Mouse (Mus musculus) left cerebral cortex, postnatal 14 days (tissue): ENCODE data around the gene Fbxl15. TPM values are rescaled to one million over a fixed set of nuclear protein-coding genes. Genes with fewer than 3 reads are reported as not detected.

Experiments
- DNase-seq, 2 experiments: peaks; one replicate each; pipeline ENCODE4 v3.0.0; 2021 to 2022; ENCODE audit warnings: low spot score in 2 of 2, mixed read lengths in 1 of 2
- intact Hi-C: fragments of 180-260 bp; cut with DNase I; formaldehyde crosslinking; loops from one replicate; pipeline ENCODE4 v1.15.1; 2025
- total RNA-seq, 2 experiments: library from RNA; stranded (reverse); gene quantifications; 2 replicates each; pipeline ENCODE4 v1.2.3; 2021

Fbxl15 gene
- total RNA-seq, 2 experiments from 2014 or later = 26.4 to 50.4 TPM

DNA sequence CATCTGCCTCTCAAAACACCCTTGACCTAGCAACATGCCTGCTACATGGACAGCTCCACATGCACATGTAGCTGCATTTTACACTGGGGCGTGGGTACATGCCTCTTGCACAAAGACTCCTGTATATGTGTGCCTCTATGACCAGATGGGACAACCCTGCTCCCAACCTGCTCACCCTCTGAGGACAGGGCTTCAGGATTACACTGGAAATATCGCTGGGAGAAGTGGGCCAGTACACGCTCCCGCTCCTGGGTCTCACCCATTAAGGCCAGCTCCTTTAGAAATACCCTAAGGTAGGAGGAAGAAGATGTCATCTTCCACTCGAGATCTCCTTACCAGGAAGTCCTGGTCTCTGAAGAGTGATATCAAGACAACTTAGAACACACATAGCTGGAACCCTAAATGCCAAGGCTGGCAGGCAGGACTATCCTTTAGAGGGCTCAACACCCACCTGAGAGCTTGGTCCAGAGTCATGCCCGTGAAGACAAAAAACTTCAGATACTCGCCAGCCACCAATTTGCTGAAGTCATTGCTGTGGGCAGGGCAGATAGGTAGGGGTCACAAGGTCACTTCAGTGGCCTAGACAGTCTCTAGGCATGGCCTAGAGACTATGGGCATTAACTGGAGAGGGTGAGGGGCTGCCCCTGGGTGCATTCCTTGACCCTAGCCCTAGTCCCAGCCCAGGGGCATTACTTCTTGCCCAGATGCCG is 7.8 kb upstream of the Fbxl15 start:
- DNase-seq = no peak
- intact Hi-C loops = no loop called here

DNA sequence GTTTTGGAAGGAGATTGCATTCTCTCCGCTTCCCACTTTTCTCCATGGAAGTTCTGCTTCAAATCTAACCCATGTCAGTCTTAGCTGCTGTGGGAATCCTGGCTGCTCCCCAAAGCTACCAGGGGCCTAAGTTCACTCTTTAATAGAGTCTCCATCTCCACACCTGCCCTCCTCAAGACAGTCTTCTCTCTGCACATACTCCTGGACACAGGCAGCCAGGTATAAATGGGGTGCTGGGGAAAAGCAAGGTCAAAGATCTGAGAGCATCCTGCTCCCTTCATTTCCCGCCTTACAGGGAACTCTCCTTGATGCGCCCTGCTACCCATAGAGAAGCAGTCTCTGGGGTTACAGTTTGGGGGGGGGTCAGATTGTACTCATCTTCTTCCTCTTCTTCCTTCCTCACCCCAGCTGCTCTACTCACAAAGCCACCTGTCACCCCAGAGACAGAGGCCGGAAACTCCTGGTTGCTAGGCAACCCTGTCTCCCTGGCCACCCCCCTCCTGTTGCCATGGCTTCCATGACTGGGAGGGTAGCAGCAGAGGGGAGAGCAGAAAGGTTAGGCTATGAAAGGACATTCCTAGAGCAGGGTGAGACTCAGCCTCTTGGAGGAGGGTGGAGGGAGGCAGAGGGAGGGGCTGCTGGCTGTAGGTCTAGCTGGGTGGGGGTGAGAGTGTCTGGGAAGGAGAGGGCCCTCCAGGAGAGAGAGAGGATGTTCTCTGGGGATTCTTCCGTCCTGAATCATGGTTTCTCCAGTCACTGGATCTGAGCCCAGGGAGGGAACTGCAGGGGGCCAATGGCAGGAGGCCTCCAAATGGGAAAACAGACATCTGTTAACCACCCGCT is 6.7 kb upstream of the Fbxl15 start:
- peak in 1 of 2 experiments; percentile 71 for DNase-seq
- intact Hi-C loops = no loop called here

DNA sequence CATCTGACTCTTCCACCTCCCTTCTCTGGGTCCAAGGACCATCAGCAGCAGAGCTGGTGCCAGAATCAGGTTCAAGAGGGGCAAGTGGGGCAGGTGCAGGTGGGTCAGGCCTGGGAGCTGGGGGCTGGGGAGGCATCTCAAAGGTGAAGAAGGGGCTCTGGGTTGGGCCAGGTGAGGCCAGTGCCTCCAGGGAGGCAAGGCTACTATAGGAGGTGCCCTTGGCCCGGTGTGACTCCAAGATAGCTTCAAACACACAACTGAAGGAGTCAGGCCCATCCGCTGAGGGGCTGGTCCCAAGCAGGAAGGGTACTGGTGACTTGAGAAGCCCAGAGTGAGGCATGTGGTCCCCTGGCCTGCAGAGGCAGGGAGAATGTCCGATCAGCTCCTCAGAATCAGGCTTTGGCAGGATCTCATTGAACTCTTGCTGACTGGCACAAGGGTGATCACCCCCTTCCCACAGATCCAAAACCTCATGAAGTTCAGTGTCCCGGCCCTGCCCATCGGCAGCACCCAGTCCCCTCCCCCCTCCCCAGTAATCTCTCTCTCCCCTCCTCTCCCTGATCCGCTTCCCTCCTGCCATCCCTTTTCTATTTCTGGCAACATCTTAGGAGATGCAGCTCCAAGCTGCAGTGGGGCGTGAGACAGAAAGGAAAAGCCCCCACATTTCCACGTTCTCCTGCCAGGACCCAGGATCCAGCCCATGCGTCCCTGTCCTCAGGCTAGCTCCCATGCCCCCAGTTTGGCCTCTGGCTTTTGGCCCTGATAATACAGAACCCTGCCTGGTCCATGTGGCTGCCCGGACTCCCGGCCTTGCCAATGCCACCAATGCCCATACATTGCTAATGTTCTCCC is 5.6 kb upstream of the Fbxl15 start:
- DNase-seq = no peak
- intact Hi-C loops = no loop called here

DNA sequence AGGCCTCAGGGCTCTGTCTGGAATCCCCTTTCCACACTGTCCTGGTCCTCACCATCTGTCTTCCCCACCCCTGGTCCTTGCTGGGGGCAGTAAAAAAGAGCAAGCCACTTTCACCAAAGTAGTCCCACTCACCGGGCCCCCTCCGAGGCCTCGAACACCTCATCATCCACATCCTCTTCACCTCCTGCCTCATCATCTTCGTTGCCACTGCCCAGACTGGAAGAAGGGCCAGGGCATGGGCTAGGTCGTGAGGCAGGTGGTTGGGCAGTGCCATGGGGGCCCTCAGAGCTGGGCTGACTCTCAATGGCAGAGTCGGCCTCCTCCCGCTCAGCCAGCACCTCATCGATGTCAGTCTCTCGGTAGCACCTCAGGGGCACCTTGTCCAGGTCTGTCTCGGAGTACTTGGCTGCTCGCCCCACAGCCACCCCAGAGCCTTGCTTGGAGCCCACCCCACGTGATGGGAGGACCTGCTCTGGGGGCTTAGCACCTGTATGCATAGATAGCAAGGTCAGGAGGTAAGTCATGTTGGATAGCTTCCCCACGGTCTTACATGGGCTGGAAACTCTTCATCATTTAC is 4.9 kb upstream of the Fbxl15 start:
- no peak for DNase-seq
- intact Hi-C loops = no loop called here

DNA sequence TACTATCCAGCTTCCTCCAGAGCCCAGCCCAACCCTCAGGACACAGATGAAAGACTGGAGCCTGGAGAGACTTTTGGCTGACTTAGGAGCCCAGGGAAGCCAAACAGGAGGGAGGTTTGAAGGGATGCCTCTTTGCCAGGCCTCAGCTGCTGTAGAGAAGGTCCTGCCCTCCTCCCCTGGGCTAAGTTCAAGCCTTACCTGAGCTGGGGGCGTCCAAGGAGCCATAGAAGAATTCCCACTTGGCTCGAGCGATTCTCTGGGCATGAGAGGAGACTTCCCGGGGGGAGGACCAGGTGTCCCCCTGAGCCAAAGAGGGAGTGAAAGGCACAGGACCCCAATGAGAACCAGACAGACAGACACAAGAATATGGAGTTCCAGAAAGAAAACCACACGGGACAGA is 4.3 kb upstream of the Fbxl15 start:
- intact Hi-C loops = no loop called here
- no peak for DNase-seq

DNA sequence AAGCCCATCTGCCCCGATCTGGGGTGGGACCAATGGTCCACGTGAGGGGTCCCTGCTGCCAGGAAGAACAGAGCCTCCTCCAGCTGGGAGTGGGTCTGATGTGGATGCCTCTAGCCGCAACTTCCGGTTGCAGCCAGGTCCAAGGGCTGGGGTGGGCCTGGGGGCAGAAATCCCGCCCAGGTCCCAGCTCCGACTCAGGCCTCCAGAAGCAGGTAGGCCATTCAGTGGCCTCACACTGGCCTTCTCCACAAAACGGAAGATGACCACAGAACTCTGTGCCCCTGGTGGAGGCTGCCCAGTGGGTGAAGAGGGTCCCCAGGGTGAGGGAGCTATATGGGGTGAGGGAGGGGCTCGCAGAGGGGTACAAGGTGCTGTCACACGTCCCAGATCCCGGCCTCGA is 3.6 kb upstream of the Fbxl15 start:
- no peak for DNase-seq
- intact Hi-C loops = no loop called here

DNA sequence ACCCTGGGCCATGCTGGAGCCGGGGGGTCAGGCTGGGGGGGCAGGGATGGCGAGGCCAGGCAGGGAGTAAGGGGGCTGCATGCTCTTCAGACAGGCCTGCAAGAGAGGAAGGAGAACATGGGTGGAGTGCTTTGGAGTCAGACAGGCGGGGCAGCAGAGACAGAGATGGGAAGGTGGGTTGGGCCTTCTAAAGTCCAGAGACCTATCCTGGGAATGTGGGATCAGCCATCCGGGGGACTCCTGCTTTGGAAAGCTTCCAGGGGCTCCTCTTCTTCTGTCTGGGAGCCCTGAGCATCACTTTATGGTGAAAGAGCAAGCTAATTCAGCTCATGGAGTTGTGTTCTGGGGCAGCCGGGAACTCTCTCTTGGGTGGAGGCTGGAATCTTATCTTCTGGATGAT is 3.1 kb upstream of the Fbxl15 start:
- intact Hi-C loops = no loop called here
- no peak for DNase-seq

DNA sequence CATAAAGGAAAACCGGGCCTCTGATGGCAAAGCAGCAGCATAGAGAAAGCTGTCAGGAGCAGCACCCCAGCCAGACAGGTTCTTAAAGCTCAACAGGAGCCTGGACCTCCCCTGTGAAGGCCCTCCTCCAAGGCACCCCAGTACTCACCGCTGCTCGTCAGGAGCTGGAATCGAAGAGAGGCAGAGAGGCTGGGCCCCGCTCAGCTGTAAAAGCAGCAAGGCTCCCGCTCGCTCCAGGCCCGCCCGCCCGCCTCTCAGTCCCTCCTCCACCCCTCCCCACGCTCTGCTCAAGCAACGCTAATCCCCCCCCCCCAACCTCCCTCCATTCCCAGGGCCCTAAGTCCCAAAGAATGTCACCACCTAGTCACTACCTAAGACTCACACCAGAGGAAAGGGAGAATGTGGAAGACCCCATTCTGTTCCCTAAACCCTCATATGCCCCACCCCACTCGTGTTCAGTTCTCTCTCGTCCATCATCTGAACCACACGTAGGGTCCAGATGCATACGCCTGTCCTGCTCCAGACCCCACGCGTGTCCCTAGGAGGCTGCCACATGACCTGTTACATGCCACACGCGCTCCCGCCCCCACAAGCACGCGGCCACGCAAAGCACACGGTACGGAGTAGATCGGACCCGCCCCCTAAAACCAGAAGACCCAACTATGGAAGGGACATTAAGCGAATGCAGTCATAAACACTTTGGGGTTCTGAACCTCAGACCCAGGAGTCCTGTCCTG is 1.8 kb upstream of the Fbxl15 start:
- intact Hi-C loops = no loop called here
- DNase-seq = no peak

DNA sequence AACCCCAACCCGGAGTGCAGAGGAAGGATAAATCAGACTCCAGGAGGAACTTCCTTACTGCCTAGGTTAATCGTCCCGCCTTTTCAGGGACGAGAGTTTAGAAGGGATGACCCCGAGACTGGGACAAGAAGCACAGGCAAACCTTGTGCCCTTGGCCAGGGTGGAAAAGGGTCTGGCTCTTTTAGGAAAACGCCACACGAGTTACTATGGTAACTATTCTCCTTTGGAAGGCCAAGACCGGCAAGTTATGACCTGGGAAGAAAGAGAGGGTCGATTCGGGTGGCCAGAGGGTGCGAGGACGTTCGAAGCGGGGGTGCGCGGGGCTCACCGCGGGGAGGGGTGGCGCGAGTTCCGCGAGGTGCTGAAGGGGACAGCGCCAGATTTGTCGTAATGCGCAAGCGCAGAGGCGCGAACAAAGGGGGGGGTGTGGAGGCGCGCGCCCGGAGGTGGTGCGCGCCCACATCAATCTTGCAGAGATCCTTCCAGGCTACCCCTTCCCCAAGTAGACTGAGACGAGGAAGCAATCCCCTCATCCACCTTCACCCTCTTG is 1.2 kb upstream of the Fbxl15 start, which contains the start of gene Psd:
Gene Psd (minus strand): TSS at position 401 of the 550 bp plus-strand sequence.
- DNase-seq = peak in 1 of 2 experiments; percentile 71
- intact Hi-C loops = no loop called here

DNA sequence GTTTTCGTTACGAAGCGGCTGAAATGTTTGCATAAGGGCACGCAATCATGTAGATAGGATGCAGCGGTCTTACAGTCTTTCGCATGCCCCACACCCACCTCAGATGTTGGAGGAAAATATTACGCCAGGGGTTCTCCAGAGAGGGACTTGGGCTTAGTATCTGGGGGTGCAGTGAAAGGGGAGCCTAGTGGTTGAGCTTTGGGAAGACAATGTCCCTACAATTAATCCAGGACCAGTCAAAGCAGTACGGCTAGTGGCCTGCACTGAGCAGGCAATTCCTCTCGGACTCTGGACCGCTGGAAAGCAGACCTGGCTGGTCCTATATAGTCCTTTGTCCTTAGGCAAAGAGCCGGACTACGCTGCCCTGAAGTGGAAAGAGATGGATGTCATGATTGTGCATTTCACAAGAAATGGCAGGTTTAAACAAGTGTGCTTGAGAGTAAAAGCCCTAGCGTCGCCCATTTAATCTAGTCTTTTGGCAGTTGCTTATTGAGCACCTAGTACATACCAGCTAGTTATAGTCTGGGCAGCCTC is 386 bp upstream of the Fbxl15 start:
- intact Hi-C loops = no loop called here
- no peak for DNase-seq

DNA sequence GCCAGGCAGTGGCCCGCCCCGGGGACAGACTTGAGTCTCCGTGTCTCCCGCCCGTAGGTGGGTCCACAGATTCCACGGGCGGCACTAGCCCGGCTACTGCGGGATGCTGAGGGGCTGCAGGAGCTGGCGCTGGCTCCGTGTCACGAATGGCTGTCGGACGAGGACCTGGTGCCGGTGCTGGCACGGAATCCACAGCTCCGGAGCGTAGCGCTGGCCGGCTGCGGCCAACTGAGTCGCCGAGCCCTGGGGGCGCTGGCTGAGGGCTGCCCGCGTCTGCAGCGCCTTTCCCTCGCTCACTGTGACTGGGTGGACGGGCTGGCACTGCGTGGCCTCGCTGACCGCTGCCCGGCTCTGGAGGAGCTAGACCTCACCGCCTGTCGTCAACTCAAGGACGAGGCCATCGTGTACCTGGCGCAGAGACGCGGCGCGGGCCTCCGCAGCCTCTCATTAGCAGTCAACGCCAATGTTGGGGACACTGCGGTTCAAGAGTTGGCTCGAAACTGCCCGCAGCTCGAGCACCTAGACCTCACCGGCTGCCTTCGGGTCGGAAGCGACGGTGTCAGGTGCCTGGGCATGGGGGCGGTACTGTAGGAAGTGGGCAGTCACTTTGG is 1.2 kb downstream of the Fbxl15 start:
- DNase-seq = no peak
- intact Hi-C loops = no loop called here

DNA sequence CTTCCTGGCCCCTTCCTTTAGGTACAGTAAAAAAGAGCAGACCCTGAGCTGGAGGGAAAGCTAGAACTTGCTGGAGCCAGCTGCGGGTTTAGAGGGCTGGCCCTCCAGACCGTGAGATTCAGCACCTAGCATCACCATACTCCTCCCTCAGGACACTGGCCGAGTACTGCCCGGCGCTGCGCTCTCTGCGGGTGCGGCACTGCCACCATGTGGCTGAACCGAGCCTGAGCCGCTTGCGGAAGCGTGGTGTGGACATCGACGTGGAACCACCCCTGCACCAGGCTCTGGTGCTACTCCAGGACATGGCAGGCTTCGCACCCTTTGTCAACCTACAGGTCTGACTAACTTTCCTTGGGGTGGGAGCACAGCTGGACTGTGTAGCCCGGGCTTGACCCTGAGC is 2.0 kb downstream of the Fbxl15 start:
- intact Hi-C loops = no loop called here
- DNase-seq = peak in 1 of 2 experiments; percentile 84

DNA sequence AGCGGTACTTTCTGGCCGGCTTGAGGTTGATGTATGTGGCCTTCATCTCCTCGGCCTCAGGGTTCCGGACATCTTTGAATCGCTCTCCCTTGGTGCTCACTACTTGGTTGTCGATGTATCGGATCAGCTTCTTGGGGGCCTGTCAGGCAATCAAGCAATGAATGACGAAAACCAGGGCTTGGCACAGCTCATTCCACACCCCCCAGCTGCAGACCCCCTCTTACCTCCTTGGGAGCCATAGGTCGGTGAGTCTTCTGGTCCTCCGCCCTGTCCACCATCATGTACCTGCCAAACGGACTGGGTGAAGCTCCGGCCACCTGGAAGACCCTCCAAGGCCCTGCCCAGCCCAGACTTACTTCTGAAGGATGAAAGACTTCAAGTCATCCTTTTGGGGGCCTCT is 2.7 kb downstream of the Fbxl15 start:
- intact Hi-C loops = no loop called here

DNA sequence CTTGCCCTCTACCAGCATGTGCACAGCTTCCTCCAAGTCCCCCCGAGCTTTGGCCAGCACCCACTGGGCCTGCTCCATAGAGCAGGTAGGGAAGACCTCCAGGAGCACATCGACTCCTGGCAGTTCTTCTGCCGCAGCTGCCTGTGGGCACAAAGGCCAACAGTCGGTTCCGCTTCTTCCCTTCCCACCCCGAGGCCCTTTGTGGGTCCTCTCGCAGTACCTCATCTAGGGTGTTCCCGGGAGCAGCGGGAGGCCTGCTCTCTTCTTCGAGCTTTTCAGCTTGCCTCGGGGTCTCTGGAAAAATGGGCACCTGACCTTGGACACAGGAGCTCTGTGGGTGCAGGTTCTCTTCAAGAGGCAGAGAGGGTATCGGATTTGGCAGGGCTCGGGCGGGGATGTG is 3.3 kb downstream of the Fbxl15 start:
- DNase-seq = no peak
- intact Hi-C loops = no loop called here

More for the DNA sequence above, 2.7 kb downstream of the Fbxl15 start:
- no peak for DNase-seq

DNA sequence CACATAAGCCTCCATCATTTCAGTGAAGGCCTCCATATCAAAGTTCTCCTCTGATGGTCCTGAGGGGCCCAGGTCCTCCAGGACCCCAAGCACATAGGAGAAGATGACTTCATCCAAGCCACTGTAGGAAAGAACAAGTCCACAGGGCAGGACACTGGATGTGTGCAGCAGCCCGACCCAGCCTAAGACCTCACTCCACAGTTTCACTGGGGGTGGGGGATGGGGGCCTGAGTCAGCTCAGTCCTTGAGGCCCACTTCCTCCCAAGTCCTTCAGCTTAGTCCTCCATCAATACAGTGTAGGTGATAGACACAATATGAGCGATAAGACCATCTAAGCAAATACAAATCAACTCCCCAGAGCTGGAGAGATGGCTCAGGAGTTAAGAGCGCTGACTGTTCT is 4.0 kb downstream of the Fbxl15 start:
- intact Hi-C loops = no loop called here
- no peak for DNase-seq

DNA sequence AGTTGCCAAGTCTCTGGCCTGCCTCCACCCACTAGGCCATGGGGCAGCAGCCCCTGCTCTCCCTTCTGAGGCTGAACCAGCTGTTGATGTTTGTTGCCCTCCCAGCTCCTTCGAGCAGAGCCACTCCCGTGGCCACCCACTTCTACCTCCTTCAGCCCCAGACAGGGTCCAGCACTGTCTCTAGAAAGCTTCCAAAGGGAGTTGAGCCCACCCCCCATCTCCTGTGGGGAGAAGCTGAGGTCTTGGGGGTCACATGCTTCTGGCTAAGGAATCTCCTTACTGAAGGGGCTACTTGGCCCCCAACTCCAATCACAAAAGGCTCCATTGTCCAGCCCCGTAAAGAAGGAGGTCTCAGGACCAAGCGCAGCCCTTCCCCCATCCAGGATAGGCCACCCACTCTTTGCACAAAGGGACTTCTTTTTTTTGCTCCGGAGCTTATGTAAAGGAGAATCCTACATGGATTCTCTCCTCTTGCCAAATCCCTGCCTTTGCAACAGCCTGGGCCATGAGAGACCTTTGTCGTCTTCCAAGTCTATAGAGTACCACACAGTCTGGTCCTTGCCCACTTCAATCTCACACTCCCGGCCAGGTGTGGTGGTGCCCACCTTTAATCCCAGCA is 4.8 kb downstream of the Fbxl15 start:
- DNase-seq = no peak
- intact Hi-C loops = no loop called here

DNA sequence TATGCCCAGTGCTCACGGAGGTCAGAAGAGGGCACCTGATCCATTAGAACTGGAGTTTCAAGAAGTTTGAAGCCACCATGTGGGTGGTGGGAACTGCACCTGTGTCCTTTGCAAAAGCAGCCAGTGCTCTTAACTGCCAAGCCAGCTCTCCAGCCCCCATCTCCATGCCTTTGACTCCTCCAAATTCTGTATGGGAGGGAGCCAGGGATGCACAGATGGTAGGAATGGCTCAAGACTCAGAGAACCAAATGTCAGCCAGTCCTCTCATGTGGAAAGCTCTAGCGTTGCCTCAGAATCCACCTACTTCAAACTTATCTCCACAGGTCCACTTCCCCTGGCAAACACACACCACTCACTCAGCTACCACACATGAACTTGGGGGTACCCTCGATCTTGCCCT is 5.9 kb downstream of the Fbxl15 start:
- DNase-seq = no peak

More for the DNA sequence above, 5.9 kb downstream of the Fbxl15 start:
- intact Hi-C loops = no loop called here
